Mouse (Mus musculus) cerebellum, adult 9-10 months (tissue): ENCODE results near the gene Tbrg4.
"Not testable (repeated sequence)": the region's sequence is repeated elsewhere in the genome, so short reads cannot be mapped to it uniquely, and the experiment has no call there.

Source experiments
- DNase-seq: peaks from one replicate; pipeline ENCODE4 v3.0.0; 2022

The Tbrg4 gene

GRCm38 (mm10) chr11:6625478-6626387 lies at the start of gene Tbrg4:
Tbrg4 (minus strand) TSS chr11:6626067.
- DNase-seq = peak; percentile 93

DNA sequence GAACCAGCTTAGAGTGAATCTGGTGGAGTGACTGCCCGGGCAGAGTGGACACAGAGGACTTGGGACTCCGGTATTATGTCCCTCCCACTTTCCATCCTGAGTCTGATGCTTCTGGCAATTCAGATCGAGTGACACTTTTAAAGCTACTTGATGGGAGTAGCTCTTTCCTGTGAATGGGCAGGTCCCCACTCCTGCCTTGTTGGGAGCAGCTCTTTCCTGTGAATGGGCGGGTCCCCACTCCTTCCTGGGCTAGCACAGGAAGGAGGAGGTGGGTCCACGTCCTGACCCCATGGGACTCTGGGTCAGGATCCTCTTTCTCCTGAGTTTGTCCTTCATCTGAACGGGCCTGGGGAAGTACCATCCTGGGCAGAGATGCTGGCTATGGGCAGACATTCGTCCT lies 49.5 kb upstream of the Tbrg4 start:
- no peak for DNase-seq

DNA sequence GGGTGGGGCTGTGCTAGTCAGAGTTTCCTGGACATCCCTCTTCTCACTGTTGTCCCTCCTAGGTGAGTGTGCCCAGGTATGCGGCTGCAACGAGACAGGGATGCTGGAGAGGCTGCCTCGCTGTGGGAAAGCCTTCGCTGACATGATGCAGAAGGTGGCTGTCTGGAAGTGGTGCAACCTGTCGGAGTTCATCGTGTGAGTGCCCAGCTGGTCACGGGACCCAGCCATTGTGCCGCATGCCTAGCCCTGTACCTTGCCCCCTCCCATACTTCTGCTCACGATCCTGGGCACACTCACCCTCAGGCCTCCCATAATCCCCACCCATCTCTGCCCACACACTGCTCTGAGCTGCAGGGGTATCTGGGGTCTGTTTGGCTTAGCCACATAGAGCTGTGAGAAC lies 48.8 kb upstream of the Tbrg4 start:
- DNase-seq = no peak

GRCm38 (mm10) chr11:6670826-6671225 lies 45.0 kb upstream of the Tbrg4 start:
- no peak for DNase-seq

- DNase-seq = no peak
Measured at GRCm38 (mm10) chr11:6670044-6670443, 44.2 kb upstream of the Tbrg4 start.

DNA sequence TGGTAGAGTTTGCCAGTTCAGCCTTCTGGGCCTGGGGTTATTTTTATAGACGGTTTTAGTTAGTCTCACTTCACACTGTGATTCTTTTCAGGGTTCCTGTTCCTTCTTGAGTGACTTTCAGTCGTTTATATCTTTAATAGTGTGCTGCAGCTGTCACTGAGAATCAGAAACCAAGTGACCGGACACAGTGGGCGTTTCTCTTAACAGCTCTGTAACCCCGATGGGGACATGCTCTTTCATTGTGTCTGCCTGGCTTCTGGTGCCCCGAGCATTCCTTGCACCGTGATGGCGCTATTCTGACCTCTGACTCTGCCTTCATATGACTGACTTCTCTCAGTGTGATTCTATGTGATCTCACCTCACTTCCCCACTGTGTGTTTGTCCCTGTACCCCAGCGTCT lies 43.2 kb upstream of the Tbrg4 start:
- DNase-seq = no peak

DNA sequence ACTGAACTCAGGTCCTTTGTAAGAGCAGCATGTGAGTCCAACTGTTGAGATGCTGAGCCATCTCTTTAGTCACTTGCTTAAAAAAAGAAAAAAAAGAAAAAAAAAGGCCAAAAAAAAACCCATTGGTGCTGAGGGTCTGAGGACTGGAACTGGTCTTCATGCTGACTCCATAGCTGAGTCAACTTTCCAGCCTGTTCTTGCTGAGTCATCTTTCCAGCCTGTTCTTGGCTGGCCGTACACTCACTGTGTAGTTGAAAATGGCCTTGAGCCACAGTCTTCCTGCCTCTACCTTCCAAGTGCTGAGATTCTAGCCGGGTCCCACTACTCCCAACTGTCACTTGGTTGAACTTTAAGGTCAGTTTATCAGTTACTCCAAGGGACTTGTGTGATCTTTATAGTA lies 40.8 kb upstream of the Tbrg4 start:
- no peak for DNase-seq

GRCm38 (mm10) chr11:6661206-6661605 lies 35.3 kb upstream of the Tbrg4 start:
- DNase-seq = no peak

GRCm38 (mm10) chr11:6658271-6658670 lies 32.4 kb upstream of the Tbrg4 start, which contains the start of gene Ramp3:
Ramp3 (plus strand) TSS chr11:6658521.
- peak; percentile 57 for DNase-seq

DNA sequence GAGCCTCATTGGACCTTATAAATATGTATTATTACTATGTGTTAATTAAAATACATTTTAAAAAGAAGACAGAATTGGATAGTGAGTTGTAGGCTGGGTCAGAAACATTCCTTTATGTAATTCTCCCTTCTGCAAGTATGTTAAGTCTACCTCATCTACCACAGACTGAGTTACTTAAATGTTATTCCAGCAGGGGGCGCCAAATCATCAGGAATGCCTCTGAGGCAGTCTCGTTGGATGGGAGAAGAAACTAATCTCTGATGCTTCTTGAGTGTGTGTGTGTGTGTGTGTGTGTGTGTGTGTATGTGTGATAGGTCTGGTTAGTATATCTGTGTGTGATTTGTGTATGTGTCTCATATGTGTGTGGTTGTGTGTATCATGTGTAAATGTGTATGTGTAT lies 29.0 kb upstream of the Tbrg4 start:
- DNase-seq = peak; percentile 94

- DNase-seq = not testable (repeated sequence)
Measured at GRCm38 (mm10) chr11:6652978-6653377, 27.1 kb upstream of the Tbrg4 start.

DNA sequence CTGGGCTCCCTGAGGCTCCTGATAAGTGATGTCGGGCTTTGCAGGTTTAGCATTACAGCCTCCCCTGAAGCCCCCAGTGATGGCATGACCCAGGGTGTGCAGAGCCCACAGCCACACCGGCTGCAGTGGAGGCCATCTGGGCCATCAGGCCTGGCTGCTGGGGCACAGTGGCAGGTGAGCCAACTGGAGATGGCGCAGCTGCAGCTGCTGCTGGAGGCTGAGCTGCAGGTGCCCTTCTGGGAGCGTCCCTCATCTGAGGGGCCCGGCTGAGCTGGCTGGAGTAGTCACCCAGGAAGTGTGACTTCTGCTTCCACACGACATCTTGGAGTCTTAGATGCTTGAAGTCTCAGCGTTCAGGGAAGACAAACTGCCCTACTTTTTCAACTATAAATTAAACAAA lies 24.7 kb upstream of the Tbrg4 start:
- DNase-seq = no peak

- DNase-seq = no peak
Measured at GRCm38 (mm10) chr11:6647831-6648724, 22.2 kb upstream of the Tbrg4 start.

DNA sequence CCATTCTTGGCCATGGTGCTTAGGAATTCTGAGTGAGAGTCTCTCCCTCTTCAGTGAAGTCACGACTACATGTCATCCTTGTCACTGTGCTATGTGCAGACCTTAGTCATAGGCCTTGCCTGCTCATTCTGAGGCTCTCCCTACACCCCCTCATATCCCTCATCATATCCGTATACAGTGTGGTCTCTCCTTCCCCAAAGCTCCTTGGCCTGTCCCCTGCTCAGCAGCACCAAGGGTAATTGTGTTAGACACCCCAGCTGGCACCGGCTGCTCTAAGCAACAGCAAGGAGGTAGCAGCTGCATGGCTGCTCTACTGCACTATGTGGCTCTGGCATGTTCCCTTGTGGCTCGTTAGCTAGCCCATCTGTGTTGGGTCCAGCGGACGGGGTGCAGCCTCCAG lies 18.7 kb upstream of the Tbrg4 start:
- DNase-seq = no peak

DNA sequence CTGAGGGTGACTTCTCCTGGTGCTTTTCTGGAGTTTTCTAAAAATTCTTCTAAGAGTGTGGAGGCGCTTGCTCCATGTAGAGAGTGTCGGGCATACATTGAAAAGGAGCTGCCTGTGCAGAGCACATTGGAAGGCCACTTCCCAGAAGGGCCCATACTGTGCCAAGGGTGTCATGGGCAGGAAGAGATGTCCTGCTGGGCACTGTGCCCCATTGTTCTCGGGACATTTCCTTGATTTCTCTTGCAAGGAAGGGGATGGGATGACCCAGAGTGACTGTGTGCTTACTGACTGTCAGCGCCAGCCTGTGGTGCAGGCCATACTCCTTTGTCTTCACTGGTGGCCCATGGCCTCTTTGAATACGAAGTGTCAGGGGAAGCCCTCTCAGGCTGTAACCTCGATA lies 13.2 kb upstream of the Tbrg4 start:
- no peak for DNase-seq

DNA sequence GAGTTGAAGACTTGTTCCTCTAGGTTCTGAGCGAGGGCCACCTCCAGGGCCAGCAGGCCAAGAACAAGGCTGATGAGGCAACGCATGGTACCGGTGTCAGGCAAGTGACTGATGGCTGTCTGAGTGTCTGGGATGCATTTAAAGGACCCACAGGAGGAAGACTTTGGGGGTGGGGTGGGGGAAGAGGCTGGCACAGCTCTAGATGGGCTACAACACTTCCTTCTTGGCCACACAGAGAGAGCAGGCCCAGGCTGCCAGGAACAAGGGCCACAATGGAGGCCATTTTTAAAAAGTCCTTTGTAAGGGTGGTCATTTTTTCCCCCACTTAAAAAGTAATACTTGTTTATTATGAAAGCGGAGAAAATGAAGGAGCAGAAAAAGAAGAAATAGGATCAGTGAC lies 12.7 kb upstream of the Tbrg4 start, which contains the start of gene Wap:
Gene Wap, minus strand, starts transcription at position 101 of the 400 bp plus-strand sequence.
- DNase-seq = no peak

DNA sequence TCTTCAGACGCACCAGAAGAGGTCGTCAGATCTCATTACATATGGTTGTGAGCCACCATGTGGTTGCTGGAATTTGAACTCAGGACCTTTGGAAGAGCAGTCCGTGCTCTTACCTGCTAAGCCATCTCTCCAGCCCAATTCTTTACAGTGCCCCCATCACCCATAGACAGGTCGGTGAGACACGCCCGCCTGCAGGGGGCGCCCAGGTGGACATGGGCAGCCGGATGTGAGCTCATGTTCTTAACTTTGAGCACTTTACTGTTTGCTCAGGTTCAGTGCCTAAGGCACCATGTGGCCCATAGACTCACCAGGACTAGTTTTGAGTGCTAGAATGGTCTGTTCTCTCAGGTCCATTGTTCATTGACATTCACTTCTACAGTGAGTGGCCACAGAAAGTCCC lies 10.3 kb upstream of the Tbrg4 start:
- DNase-seq = no peak

- peak; percentile 49 for DNase-seq
Measured at GRCm38 (mm10) chr11:6629655-6630054, 3.8 kb upstream of the Tbrg4 start.

DNA sequence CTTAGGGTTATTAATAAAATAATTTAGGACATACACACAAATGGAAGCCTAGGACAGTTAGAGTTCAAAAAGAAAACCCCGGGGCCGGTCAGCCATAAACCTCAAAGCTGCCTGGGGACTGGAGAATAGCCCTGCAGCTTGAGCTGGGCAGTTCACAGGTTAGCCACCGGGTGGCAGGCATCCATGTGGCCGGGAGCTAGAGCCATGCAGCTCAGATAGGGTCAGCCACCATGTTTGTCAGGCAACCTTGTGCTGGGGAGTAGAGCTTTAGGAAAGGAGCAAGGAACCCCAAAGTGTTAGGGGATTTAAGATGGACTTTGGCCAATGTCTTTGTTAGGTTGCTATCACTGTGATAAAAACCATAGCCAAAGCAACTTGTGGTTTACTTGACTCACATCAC lies 2.7 kb upstream of the Tbrg4 start:
- peak; percentile 54 for DNase-seq

GRCm38 (mm10) chr11:6627731-6628130 lies 1.9 kb upstream of the Tbrg4 start:
- DNase-seq = no peak

DNA sequence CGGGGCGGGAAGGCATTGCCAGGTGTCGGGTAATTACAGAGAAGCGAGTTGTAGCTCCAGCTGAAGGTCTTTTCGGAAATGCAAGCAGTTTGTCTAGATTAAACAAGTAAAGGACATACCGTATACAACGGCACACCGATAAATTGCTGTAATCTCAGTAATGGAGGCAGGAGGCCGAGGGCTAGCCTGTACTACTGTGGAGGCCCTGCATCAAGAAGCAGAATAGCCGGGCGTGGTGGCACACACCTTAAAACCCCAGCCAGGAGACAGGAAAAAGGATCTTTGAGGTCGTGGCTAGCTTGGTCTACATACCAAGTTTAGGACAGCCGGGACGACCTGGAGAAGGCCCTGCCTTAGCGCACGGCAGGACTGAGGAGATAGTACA lies 513 bp upstream of the Tbrg4 start:
- DNase-seq = no peak

DNA sequence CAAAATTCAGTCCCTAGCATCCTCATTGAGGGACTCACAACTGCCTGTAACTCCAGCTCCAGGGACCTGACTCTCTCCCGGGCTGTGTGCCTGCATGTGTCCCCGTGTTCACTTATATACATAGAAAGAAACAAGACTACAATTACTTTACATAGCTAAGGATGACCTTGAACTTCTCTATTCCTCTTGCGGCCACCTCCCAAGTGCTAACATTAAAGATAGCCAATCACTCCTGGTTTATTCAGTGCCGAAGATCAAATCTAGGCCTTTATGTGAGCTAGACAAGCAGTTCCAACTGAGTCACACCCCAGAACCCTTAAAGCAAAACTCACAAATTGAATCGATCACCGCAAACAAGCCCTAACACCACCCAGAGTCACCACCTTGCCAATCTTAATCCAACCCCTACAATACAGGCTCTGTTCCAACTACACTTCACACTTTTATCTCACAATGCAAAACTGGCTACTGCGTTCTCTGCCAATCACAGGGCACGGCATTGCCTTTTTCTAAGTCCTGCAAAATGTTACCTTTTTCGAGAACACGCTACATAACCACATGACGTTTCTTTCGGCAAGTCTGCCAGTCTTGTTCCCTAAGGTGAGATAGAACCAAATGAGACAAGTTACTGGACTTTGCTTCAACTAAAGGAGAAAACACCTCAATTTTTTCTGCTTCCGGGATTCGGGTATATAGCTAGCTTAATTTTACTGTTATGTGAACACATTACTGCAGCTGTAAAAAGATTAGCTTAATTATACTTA lies 1.1 kb downstream of the Tbrg4 start:
- peak; percentile 51 for DNase-seq

DNA sequence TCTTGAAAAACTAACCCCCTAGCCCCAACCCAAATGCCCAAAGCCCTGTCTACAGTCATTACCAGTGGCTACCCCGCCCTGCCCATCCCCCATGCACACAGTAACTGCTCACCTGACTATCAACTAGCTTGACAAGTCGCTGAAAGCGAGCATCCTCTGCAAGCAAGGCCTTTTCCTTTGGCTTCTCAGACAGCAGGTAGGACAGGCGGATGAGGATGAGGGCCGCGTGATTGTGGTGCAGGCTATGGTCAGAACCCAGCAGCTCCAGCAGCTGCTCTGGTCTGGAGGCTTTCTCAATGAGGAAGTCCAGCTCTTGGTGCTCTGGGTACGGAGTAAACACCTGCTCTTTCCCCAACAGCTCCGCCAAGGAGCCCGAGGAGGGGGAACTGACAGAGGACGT lies 2.2 kb downstream of the Tbrg4 start:
- DNase-seq = no peak
